Mouse (Mus musculus) cerebellum, adult 2 months (tissue): ENCODE results near the gene Nr2c2.

Experiments used
- CTCF ChIP-seq: fragments of 200-500 bp; IDR thresholded peaks from 2 replicates; pipeline ENCODE4 v1.5.1; 2011; ENCODE audit warnings: low read depth, mild to moderate bottlenecking, control low read depth, low read length, moderate library complexity, borderline replicate concordance; ENCODE audit not compliant: insufficient read depth
- POLR2A ChIP-seq: fragments of 200-500 bp; IDR thresholded peaks from 2 replicates; pipeline ENCODE4 v1.6.1; 2011; ENCODE audit warnings: low read length, control low read depth, borderline replicate concordance; ENCODE audit not compliant: insufficient read depth

DNA sequence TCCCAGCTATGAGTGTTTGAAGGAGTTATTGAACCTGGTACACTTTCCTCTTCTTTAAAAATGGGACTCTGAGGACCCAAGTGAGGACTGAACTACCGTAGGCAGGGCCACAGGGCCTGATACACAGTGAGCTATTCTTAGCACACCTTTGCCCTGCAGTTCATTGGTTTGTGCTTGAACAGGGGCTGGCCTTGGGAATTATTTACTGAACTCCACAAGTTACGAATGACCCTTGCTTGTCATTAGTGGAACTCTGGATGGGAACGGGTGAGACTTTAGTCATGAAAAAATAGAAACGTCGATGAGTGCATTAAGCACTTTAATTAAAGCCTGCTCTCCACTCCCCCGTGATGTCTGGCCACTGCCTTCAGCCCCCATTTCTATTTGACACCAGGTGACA, 130.4 kb downstream of the Nr2c2 start:
- TF ChIP-seq POLR2A (no peak), CTCF (no peak)
